Mouse (Mus musculus) megakaryocyte, embryonic 14.5 days (primary cell): ENCODE data around the gene Cnbd2.

Source experiments
- FLI1 ChIP-seq: IDR thresholded peaks from 2 replicates; pipeline ENCODE4 v1.6.1; 2012; ENCODE audit warnings: low read length, inconsistent platforms, mixed read lengths
- GATA1 ChIP-seq: IDR thresholded peaks from 3 replicates; pipeline ENCODE4 v1.6.1; 2012; ENCODE audit warnings: mixed read lengths, low read length, inconsistent platforms, borderline replicate concordance

DNA sequence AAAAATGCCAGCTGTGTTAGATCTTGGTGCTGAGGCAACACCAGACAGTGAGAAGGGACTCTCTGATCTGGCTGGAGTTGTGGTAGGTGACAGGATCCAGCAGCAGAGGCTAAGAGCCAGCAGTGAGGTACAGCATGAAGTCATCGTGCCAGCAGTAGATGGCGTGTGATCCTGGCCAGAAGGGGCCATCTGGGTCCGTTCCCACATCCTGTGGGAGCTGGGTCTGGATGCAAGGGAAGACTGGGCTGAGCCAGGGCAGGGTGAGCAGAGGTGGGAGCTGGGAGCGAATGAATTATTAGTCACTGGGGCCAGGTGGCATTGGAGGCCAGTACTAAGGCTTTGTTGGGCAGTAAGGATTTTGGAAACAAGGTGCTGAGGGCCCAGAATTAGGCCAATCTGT lies 30.9 kb upstream of the Cnbd2 start:
- TF ChIP-seq GATA1 = no peak
- no peak for TF ChIP-seq FLI1
